Mouse (Mus musculus): ENCODE data around the gene Papln. TPM values are rescaled to one million over a fixed set of nuclear protein-coding genes. Genes with fewer than 3 reads are reported as not detected.

Papln gene
- polyA plus RNA-seq, 1 experiment = not detected

GRCm38 (mm10) chr12:83792706-83793410, 29.4 kb downstream of the Papln start:
- WGBS = 53% methylated on average over 10 of the region's 10 CpGs
- TF ChIP-seq POLR2A (IDR thresholded peaks at IDR 0.05; ENCODE audit: insufficient read depth, low read depth, low read length) (no peak), CTCF (IDR thresholded peaks at IDR 0.05; ENCODE audit: insufficient read depth, low read depth, low read length) (no peak)
- peaks cover 13% of the 10 kb centered on the region for H3K4me1 ChIP-seq (ENCODE audit: control insufficient read depth, insufficient read depth, low read length)
- H3K27ac ChIP-seq (ENCODE audit: insufficient read depth, low read depth, low read length) = no peak overlapping the region
- no peak overlapping the region for H3K4me3 ChIP-seq (ENCODE audit: insufficient read depth, low read depth, low read length)

- 58% methylated on average over 2 of the region's 2 CpGs for WGBS
- Histone ChIP-seq H3K4me3 (ENCODE audit: insufficient read depth, low read depth, low read length) (no peak overlapping the region), H3K27ac (ENCODE audit: insufficient read depth, low read depth, low read length) (no peak overlapping the region), H3K4me1 (ENCODE audit: control insufficient read depth, insufficient read depth, low read length) (peaks cover 13% of the 10 kb centered on the region)
- TF ChIP-seq CTCF (IDR thresholded peaks at IDR 0.05; ENCODE audit: insufficient read depth, low read depth, low read length) = no peak
- TF ChIP-seq POLR2A (IDR thresholded peaks at IDR 0.05; ENCODE audit: insufficient read depth, low read depth, low read length) = no peak
Measured at GRCm38 (mm10) chr12:83795051-83795450, 31.6 kb downstream of the Papln start.

GRCm38 (mm10) chr12:83795586-83795985, 32.2 kb downstream of the Papln start:
- H3K4me1 ChIP-seq (ENCODE audit: control insufficient read depth, insufficient read depth, low read length) = peaks cover 13% of the 10 kb centered on the region
- WGBS = 95% methylated on average over 7 of the region's 7 CpGs
- TF ChIP-seq CTCF (IDR thresholded peaks at IDR 0.05; ENCODE audit: insufficient read depth, low read depth, low read length) (no peak), POLR2A (IDR thresholded peaks at IDR 0.05; ENCODE audit: insufficient read depth, low read depth, low read length) (no peak)
- H3K27ac ChIP-seq (ENCODE audit: insufficient read depth, low read depth, low read length) = no peak overlapping the region
- no peak overlapping the region for H3K4me3 ChIP-seq (ENCODE audit: insufficient read depth, low read depth, low read length)

DNA sequence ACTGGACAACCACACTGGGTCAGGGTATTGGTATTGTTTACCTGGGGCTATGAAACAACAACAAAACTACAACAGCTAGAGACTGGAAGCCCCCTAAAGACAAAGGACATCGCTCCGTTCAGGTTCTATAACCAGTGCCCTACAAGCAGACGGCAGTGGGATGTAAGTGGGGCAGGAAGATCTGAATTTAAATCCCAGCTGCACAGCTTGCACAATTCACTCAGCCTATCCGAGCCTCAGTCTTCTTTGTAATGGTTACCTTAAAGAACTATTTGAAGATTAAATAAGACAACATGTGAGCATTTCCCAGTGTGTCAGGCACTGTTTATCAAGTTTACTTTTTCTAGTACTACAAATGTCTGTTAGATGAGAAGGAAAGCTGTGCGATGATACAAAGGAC, 34.9 kb downstream of the Papln start:
- no peaks in the 10 kb centered on the region for H3K4me1 ChIP-seq (ENCODE audit: control insufficient read depth, insufficient read depth, low read length)
- TF ChIP-seq POLR2A (IDR thresholded peaks at IDR 0.05; ENCODE audit: insufficient read depth, low read depth, low read length) = no peak
- TF ChIP-seq CTCF (IDR thresholded peaks at IDR 0.05; ENCODE audit: insufficient read depth, low read depth, low read length) = no peak
- H3K4me3 ChIP-seq (ENCODE audit: insufficient read depth, low read depth, low read length) = no peak overlapping the region
- 94% methylated on average over 5 of the region's 5 CpGs for WGBS
- H3K27ac ChIP-seq (ENCODE audit: insufficient read depth, low read depth, low read length) = no peak overlapping the region

- H3K4me1 ChIP-seq (ENCODE audit: control insufficient read depth, insufficient read depth, low read length) = no peaks in the 10 kb centered on the region
- no peak for TF ChIP-seq CTCF (IDR thresholded peaks at IDR 0.05; ENCODE audit: insufficient read depth, low read depth, low read length)
- no peak for TF ChIP-seq POLR2A (IDR thresholded peaks at IDR 0.05; ENCODE audit: insufficient read depth, low read depth, low read length)
- H3K4me3 ChIP-seq (ENCODE audit: insufficient read depth, low read depth, low read length) = no peak overlapping the region
- 61% methylated on average over 9 of the region's 9 CpGs for WGBS
- no peak overlapping the region for H3K27ac ChIP-seq (ENCODE audit: insufficient read depth, low read depth, low read length)
Measured at GRCm38 (mm10) chr12:83800943-83801342, 37.5 kb downstream of the Papln start.

GRCm38 (mm10) chr12:83803641-83804040, 40.2 kb downstream of the Papln start:
- Histone ChIP-seq H3K27ac (ENCODE audit: insufficient read depth, low read depth, low read length) (no peak overlapping the region), H3K4me1 (ENCODE audit: control insufficient read depth, insufficient read depth, low read length) (no peaks in the 10 kb centered on the region), H3K4me3 (ENCODE audit: insufficient read depth, low read depth, low read length) (no peak overlapping the region)
- TF ChIP-seq CTCF (IDR thresholded peaks at IDR 0.05; ENCODE audit: insufficient read depth, low read depth, low read length) (no peak), POLR2A (IDR thresholded peaks at IDR 0.05; ENCODE audit: insufficient read depth, low read depth, low read length) (no peak)
- whole genome bisulfite sequencing = 45% methylated on average over 7 of the region's 7 CpGs

- Histone ChIP-seq H3K27ac (ENCODE audit: insufficient read depth, low read depth, low read length) (no peak overlapping the region), H3K4me3 (ENCODE audit: insufficient read depth, low read depth, low read length) (no peak overlapping the region), H3K4me1 (ENCODE audit: control insufficient read depth, insufficient read depth, low read length) (no peaks in the 10 kb centered on the region)
- WGBS = 91% methylated on average over 3 of the region's 3 CpGs
- no peak for TF ChIP-seq CTCF (IDR thresholded peaks at IDR 0.05; ENCODE audit: insufficient read depth, low read depth, low read length)
- TF ChIP-seq POLR2A (IDR thresholded peaks at IDR 0.05; ENCODE audit: insufficient read depth, low read depth, low read length) = no peak
Measured at GRCm38 (mm10) chr12:83811901-83812300, 48.5 kb downstream of the Papln start.

GRCm38 (mm10) chr12:83816616-83817015, 53.2 kb downstream of the Papln start:
- H3K27ac ChIP-seq (ENCODE audit: insufficient read depth, low read depth, low read length) = no peak overlapping the region
- no peak for TF ChIP-seq CTCF (IDR thresholded peaks at IDR 0.05; ENCODE audit: insufficient read depth, low read depth, low read length)
- TF ChIP-seq POLR2A (IDR thresholded peaks at IDR 0.05; ENCODE audit: insufficient read depth, low read depth, low read length) = no peak
- no peak overlapping the region for H3K4me3 ChIP-seq (ENCODE audit: insufficient read depth, low read depth, low read length)
- WGBS = 93% methylated on average over 1 of the region's 1 CpGs
- H3K4me1 ChIP-seq (ENCODE audit: control insufficient read depth, insufficient read depth, low read length) = no peaks in the 10 kb centered on the region

DNA sequence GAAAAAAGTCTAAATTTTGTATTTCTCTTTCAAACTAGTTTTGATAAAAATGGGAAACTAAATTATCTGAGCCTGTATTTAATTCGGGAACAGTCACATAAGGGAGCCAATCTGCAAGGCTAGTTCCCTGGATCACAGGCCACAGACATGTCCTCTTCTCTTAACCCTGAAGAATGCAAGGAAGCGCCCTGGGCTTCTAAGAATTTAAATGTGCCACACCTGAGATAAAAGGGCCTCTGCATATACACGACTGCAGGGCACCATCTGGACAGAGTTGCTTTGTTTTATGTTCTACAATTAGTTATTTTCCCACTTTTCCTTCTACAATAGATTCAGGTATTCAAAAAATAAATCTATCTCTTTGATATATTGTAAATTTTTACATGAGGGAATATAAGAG, 67.0 kb downstream of the Papln start:
- no peak for TF ChIP-seq POLR2A (IDR thresholded peaks at IDR 0.05; ENCODE audit: insufficient read depth, low read depth, low read length)
- no peak for TF ChIP-seq CTCF (IDR thresholded peaks at IDR 0.05; ENCODE audit: insufficient read depth, low read depth, low read length)
- H3K4me1 ChIP-seq (ENCODE audit: control insufficient read depth, insufficient read depth, low read length) = no peaks in the 10 kb centered on the region
- H3K4me3 ChIP-seq (ENCODE audit: insufficient read depth, low read depth, low read length) = no peak overlapping the region
- WGBS = 84% methylated on average over 3 of the region's 3 CpGs
- no peak overlapping the region for H3K27ac ChIP-seq (ENCODE audit: insufficient read depth, low read depth, low read length)
